8 mouse cellular contexts compared by ENCODE assay signal in genomic region chr1:89576985-89577384, GRCm38 (mm10).
DNase-seq lines count a peak whose midpoint lies in the region; ATAC-seq lines count a peak whose summit lies in the region.

No protein-coding gene starts in this region.

- 17% methylated on average over 4 of the region's 4 CpGs for WGBS in hindbrain, embryonic 11.5 days
- 3% methylated on average over 4 of the region's 4 CpGs for WGBS in midbrain, embryonic 13.5 days

- 0 out of 2 replicates have a peak overlapping the region, but pooled peaks have one; percentile 4 for H3K4me3 ChIP-seq in hindbrain, embryonic 11.5 days (ENCODE audit: low read depth, low read length)
- H3K4me3 ChIP-seq in midbrain, embryonic 13.5 days (replicated peaks), result peak overlapping the region; percentile 36

- DNase-seq in CD4-positive, CD25-positive, alpha-beta regulatory T cell, adult 2 months (ENCODE audit: low read depth, low spot score), result peak; percentile 8
- peak; percentile 89 for DNase-seq in cerebellum, adult 9-10 months
- peak; percentile 82 for DNase-seq in hindbrain, embryonic 11.5 days (ENCODE audit: low spot score)
- DNase-seq in layer of hippocampus, postnatal 36 days, result peak; percentile 45 to 50
- DNase-seq in telencephalon, adult 2 months (ENCODE audit: low read depth, low spot score), result peak; percentile 97

- no peaks in the 10 kb centered on the region for H3K27me3 ChIP-seq in hindbrain, embryonic 11.5 days (ENCODE audit: control insufficient read depth, insufficient read depth, low read length)
- no peaks in the 10 kb centered on the region for H3K27me3 ChIP-seq in midbrain, embryonic 13.5 days

- peak overlapping the region; percentile 38 for H3K4me2 ChIP-seq in hindbrain, embryonic 11.5 days (replicated peaks; ENCODE audit: low read depth, low read length)
- H3K4me2 ChIP-seq in midbrain, embryonic 13.5 days (replicated peaks), result peak overlapping the region; percentile 57

- no peak for ATAC-seq in CD4-positive, CD25-positive, alpha-beta regulatory T cell, adult 4 months
- ATAC-seq in frontal cortex, adult (ENCODE audit: low TSS enrichment), result peak; percentile 72
- ATAC-seq in hindbrain, embryonic 11.5 days (ENCODE audit: low FRiP score), result peak; percentile 33
- ATAC-seq in midbrain, embryonic 13.5 days, result peak; percentile 77

- H3K36me3 ChIP-seq in hindbrain, embryonic 11.5 days (ENCODE audit: control insufficient read depth, insufficient read depth, low read length), result no peaks in the 10 kb centered on the region
- no peaks in the 10 kb centered on the region for H3K36me3 ChIP-seq in midbrain, embryonic 13.5 days

- H3K9me3 ChIP-seq in hindbrain, embryonic 11.5 days (ENCODE audit: control insufficient read depth, low read length), result no peaks in the 10 kb centered on the region
- no peaks in the 10 kb centered on the region for H3K9me3 ChIP-seq in midbrain, embryonic 13.5 days

- peak overlapping the region; percentile 42 for H3K9ac ChIP-seq in hindbrain, embryonic 11.5 days (ENCODE audit: low read depth, low read length)
- peak overlapping the region; percentile 69 for H3K9ac ChIP-seq in midbrain, embryonic 13.5 days (replicated peaks)

- H3K4me1 ChIP-seq in hindbrain, embryonic 11.5 days (replicated peaks; ENCODE audit: control insufficient read depth, insufficient read depth, low read length), result peaks cover 21% of the 10 kb centered on the region
- peaks cover 75% of the 10 kb centered on the region for H3K4me1 ChIP-seq in midbrain, embryonic 13.5 days (replicated peaks)

- peak overlapping the region; percentile 91 for H3K27ac ChIP-seq in hindbrain, embryonic 11.5 days (ENCODE audit: low read depth, low read length)
- peak overlapping the region; percentile 100 for H3K27ac ChIP-seq in midbrain, embryonic 13.5 days

Comparison
In these comparisons a context has a peak if more than half of its experiments do, and no peak if none do; other contexts are left out.
1. DNase-seq: peak in every context shown above with its lines; median percentile 97 in telencephalon, adult 2 months; 89 in cerebellum, adult 9-10 months; 82 in hindbrain, embryonic 11.5 days; 48 in layer of hippocampus, postnatal 36 days; 8 in CD4-positive, CD25-positive, alpha-beta regulatory T cell, adult 2 months.